Mouse (Mus musculus) small intestine, adult 10 weeks (tissue): Measurements from ENCODE around the gene Evl. TPM values are rescaled to one million over a fixed set of nuclear protein-coding genes. Genes with fewer than 3 reads are reported as not detected.

Source experiments
- polyA plus RNA-seq: library from polyadenylated mRNA; stranded (reverse); fragments of 350-450 nt; fragmentation: Illumina TruSeq; extraction: RNeasy Lipid Tissue Mini Kit (QIAGEN cat#74804); gene quantifications from one replicate; pipeline ENCODE4 v1.2.3, GENCODE M21; 2014; ENCODE audit warnings: low replicate concordance

Gene Evl
- 41.1 TPM for polyA plus RNA-seq

DNA sequence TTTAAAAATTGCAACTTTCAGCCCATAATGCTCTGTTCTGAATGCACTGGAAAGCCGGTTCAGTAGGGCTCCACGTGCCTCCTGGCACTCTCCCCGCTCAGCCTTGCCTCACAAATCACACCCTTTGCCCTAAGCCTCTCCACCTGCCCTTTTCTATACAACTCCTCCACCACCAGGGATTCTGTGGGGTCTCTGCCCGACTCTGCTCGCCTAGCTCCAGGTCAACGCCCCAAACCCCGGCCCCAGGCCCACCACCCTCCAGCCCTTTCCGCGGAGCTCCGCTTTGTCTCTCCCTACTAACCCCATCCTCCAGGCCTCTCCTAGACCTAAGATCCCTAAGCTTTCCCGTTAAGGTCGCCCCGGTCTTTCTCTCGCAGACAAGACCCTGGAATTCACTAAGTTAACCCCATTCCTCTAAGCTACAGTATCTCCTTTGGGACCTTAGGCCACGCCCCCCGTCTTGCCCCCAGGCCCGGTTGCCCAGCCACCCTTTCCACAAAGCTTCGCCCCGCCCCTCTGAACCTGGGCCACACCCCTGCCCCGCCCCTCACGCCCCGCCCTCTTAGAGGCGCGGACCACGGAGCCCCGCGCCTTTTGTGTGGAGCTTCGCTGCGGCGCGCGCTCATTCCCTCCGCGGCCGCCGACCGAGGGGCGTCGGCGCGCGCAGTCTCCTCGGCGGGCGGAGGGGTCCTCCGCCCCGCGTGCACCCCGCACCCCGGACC lies at the start of gene Evl:
Gene Evl, plus strand, starts transcription at position 601 of the 722 bp plus-strand sequence.

DNA sequence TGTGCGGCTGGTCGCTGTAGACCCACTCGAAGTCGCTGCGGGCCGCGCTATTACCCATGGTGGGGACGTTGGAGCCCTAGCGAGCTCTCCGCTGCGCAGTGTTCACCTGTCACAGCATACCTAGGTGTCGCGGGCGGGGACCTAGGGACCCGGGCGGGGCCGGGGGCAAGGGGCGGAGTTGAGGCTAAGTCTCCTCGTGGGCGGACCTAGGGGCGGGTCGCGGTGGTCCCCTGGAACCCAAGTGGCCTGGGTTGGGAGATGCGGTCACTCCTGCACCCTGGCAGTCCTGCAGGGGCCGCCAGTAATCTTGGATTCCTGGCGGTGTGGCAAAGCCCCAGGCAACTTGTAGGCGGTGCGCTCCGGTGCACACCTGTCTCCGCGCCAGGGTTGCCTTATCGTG lies 147.7 kb downstream of the Evl start, which contains the start of gene Degs2:
Gene Degs2, minus strand, starts transcription at position 131 of the 400 bp plus-strand sequence.

Other genes with a start within 250 kb of the Evl start
- gene Hhipl1, start 248.4 kb upstream of the Evl start, polyA plus RNA-seq: not detected
- not detected for gene Cyp46a1, start 220.3 kb upstream of the Evl start, polyA plus RNA-seq
- 10.6 TPM for gene Eml1, start 183.8 kb upstream of the Evl start, polyA plus RNA-seq
- 9.8 TPM for gene Degs2, start 147.6 kb downstream of the Evl start, polyA plus RNA-seq
- 61.0 TPM for gene Yy1, start 238.3 kb downstream of the Evl start, polyA plus RNA-seq